Mouse (Mus musculus) T-helper 1 cell (primary cell): ENCODE measurements around the gene Alk.

Experiments
- in situ Hi-C: fragments of 300-600 bp; cut with MboI, MseI; formaldehyde crosslinking; loops from one replicate; pipeline ENCODE4 v1.15.1; 2025; ENCODE audit warnings: high pct_unique_total_duplicates

The Alk gene

DNA sequence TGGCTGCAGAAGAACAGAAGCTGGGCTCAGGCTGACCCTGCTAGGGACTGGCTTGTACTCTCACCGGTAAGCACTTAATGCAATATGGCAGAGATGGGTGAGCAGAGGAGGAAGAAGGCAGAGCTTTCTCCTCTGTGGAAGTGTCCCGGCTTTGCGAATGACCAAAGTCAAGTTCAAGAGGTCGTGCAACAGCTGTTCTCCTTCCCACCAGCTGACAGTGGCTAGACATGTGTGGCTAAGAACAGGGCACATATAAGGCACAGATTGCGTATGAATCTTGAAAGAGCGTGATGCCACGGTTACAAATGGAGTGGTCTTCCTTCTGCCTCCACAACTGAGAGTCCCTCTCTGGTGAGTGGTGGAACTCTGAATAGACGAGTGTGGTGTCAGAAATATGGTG lies 625.3 kb downstream of the Alk start:
- in situ Hi-C loops = no loop called here

DNA sequence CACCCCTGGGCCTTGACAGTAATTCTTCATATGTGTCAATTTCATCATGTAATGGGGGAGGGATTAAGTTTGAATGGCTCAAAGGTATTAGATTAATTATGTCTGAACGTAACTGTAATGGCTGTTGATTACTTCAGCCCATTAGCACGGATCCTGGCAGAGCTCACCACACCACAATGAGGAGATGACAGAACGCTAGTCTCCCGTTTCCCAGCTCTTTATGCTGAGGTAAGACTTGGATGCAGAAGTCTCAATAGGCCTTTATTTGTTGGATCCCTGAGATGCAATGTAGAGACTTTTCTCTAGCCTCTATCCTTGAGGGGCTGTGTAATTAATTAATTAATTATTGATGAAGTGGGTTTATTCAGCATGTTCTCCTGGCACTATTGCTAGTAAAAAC lies 627.8 kb downstream of the Alk start:
- in situ Hi-C loops = no loop called here

DNA sequence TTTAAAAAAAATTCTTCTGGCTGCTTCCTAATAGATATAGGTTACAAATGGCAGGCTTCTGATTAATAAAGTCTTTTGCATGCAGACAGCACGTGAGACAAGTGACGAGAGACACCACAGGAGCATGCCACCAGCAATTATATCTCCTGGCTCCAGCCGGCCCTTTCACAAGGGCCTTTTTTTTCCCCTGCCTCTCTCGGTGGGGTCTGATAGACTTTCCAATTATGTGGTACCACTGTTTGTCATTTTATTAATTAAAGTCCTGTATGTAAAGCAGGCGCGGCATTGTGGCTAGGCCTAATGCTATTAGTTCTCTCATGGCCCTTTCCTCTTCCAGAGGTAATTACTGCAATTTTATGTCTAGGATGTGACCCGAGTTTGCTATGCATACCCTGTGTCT lies 630.7 kb downstream of the Alk start:
- in situ Hi-C loops = no loop called here

DNA sequence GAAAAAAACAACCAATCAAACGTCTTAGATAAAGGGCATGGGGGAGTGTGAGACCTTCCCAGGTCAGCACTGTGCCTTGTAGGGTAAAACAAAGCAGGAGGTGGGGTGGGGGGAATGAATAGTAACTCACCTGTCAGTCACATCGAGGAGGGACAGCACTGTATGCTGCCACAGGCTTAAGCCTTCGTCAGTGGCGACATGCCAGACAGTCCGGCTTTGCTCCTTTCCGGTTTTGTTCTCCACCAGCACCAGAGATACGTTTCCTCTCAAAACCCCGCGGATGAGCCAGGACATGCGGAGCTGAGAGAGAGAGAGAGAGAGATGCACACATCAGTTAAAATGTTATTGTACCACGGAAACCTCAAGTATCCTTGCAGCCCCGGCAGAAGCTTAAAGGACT lies 637.1 kb downstream of the Alk start:
- in situ Hi-C loops = loop anchor here (10.0 kb wide), 1 partner anchor 807 kb away; no protein-coding TSS in a partner anchor

DNA sequence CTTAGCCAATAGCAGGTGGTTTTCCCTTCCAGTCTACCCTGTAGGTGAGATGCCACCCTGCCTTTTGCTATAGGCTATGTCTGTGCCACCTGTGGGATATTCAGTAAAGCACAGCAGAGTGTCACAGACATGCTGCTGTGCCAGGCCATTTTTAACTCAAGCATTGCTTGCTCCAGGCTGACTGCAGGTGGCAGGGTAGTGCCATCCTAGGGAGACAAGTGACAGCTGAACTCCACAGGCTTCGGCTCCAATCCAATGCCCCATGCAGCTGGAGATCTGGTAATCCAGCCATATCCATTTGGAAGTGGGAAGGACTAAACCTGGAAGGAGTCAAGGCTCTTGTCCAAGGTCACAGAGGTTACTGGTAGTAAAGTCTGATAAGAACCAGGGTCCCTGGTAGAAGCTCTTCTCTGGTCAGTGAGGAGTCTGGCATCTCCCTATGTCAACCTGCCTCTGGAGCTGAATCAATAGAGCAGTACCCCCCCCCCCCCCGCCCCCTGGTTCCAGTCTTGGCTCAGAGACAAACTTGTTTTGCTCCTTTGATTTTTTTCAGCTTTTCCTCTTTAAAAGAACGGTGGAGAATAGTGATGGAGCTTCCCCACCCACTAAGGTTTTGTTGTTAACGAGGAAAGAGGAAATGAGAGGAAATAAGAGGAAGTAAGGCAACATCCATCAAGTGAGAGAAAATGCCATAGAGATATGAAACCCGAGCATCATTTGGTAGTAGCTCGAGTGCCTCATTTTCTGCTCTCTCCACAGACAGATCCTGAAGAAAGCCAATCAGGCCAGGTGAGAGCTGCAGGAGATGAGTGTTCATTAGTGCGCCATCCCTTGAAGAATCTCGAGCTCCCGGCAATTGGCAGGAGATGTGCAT lies 638.5 kb downstream of the Alk start:
- in situ Hi-C loops = loop anchor here (10.0 kb wide), 1 partner anchor 809 kb away; no protein-coding TSS in a partner anchor

DNA sequence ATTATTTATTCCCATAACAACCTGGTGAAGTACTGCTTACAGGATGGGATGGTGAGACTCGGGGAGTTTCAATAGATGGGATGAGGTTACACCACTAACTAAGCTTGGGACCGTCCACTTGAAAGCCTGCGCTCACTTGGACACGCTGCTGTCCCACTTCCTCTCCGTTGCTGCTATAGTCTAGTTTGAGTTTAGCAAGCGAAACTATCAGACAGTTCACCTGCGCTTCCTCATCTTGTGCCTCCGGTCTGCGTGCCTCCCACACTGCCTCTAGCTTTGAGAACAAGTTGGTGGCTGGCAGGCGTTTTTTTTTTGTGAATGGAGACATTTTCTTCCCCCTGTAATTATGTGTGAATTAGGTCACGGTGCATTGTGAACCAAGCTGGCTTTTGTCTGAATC lies 639.8 kb downstream of the Alk start:
- in situ Hi-C loops = loop anchor here (10.0 kb wide), 1 partner anchor 810 kb away; no protein-coding TSS in a partner anchor

DNA sequence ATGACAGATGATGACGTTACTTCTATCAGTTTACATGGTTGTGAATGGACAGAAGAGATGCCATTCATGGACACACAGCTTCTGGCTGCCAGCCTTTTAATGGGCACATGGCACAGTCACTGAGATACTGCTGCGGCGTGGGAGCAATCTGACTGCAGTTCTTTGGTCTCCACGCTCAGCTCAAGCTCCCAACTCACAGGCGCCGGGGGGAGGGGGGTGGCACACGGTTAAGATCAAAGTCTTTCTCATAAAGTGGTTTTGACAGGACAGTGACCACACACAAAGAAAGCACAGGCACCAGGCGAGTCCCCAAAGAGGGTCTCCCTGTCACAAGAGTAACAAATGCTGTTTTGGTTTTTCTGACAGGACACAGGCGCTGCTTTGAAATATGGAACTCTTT lies 641.7 kb downstream of the Alk start:
- in situ Hi-C loops = loop anchor here (10.0 kb wide), 1 partner anchor 812 kb away; no protein-coding TSS in a partner anchor

DNA sequence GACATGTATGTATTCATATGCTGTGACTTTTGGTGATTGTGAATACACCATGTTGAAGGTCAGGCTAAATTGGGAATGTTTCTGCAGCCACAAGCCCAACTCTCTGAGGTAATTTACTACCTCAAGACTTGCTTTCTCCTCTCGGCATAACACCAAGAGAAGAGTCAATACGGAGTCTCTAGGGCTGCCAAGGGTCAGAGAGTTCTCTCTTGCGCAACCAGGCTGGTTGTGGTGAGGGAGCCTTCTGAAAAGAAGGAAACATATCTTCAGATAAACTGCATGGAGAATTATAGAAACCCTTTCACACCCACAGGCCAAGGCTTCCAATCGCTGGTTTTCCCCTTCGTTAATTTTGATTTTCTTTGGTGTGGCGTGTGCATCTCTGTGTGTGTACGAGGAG lies 649.4 kb downstream of the Alk start:
- in situ Hi-C loops = no loop called here

DNA sequence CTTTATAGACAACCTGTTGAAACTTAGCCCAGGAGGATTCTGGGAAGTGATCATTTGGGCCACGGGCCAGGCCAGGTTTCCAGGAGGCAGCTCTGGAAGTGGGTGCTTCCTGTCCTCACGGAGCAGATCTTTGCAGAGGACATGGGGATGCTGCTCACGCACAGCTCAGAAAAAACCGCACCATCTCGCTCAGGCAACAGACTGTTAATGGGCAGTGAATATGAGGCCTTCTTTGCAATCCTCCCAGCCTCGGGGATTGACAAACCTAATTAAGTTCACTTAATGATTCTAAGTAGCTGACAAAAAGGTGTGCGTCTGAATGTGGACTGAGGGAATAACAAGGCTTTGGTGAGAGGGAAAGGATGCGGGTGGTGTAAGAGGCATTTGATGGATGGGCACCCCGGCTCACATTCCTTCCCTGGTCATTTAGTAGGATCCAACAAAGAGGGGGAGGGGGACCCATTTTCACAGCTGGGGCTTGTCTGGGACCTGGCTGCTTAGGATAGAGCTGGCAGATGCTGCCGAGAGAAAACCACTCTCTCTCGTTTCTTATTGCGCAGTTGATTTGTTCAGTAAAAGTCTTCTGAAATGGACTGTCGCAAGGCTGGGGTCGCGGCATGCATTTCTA lies 650.1 kb downstream of the Alk start:
- in situ Hi-C loops = no loop called here

DNA sequence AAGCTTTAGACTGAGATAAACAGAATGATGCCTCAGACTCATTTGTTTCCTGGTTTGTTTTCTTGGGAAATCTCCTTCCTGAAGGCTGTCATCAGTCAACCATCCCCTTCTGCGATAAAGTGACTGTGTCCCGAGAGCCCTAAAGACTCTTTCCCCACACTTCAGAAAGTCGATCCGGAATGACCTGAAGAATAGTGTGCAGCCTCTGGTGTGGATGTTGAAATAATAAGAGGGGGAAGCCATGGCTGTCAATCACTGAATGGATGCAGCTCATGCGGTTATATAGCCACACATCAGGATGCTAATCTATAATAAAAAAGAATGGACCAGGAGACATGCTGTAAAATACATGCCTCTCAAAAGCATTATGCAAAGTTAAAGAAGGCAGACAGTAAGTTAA lies 653.5 kb downstream of the Alk start:
- in situ Hi-C loops = no loop called here

DNA sequence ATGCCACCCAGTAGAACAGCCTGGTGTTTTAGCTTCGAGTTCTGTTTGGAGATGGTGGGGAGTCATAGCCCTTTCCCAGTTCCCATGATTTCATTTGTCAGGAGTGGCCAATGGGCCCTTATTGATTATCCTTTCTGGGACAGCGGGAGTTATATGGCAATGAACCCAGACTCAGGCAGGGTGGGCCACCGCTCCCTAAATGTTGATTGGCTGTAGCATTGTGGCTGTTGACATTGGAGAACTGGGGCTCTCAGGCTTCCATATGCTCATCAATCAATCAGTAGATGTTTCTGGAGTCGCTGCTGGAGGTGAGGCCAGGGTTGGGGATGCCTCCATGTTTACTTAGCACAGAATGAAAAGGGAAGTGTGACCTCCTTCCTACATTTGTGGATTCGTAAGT lies 655.7 kb downstream of the Alk start:
- in situ Hi-C loops = no loop called here

DNA sequence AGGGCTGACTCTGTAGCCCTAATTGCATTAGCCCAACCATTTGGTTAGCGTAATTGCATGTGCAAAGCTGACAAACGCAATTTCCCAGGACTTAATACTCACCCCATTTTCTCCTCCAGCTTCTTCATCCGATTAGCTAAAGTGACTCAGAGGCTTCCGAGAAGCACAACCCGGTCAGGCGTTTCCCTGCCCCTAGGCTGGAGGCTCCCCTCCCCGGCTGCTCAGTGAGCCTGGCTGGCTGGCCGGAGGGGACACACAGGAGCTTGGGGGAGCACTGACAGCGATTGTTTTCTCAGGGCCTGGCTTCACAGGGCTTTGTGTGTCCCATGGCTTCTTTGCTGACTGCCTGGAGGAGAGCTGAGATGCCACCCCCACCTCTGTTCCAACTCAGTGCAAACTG lies 657.0 kb downstream of the Alk start:
- in situ Hi-C loops = no loop called here

DNA sequence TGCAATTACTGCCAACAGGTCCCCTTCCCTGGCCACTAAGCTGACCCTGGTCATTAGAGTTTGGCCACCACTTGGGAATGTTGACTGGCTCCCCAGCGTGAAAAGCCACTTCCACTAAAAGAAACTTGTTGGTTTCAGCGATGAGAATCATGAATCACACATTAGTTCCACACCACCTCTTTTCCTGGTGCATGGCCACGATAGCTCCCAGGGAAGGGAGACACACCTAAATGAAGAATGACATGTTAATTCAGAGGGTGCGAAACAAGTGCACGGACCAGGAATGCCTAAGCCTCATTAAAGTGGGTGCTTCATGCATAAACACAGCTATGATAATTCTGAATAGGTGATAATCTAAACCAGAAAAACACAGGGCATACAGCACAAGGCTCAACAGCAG lies 660.4 kb downstream of the Alk start:
- in situ Hi-C loops = no loop called here

DNA sequence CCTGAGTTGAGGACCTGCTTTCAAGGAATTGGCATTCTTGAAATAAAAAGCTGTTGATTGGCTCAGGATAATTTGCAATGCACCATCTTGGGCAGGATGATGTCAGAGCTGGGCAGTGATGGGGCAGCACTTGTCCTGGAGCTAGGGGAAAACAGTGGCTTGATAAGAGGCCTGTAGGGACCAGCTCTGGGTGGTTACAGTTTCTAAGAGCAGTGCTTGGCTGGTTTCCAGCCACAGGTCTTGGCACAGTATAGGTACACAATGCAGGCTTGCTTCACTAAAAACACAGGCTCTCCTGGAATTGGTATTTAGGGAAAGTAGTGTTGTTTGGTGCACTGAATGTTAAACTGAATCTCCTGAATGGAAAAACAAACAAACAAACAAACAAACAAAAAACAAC lies 662.4 kb downstream of the Alk start:
- in situ Hi-C loops = no loop called here

DNA sequence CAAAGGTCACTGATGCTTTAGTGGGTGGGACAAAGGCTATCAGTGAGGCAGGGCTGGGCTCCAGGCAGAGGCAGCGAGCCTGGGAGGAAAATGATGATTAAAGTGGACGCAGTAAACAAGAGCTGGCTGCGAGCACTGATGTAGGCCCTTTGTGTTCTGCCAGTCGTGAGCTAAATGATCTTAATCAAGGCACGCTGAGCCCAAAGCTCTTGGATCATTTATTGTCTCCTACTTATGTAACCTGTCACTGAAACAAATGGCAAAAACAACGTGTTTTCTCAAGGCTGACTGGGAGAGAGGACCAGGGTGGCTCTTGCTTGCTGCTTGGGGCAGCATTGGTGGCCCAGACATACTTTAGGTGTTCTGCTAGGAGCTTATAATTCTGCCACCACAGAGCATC lies 663.0 kb downstream of the Alk start:
- in situ Hi-C loops = no loop called here

DNA sequence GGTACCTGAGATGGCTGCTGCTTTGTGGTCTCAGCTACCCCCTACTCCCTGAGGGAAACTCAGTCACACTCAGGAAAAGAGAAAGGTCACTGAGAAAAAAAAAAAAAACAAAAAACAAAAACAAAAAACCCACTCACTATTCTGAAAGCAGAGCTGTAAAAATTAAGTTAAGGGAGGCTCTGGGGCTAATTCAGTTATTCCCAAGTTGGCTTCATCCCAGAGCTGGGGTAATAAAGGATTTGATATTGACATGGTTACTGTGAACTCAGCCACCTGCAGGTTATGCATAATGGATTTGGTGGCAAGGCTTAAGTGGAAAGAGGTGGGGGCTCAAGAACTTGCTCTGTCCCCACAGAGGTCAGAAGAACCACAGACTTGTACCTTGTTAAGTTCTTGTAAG lies 667.7 kb downstream of the Alk start:
- in situ Hi-C loops = no loop called here

DNA sequence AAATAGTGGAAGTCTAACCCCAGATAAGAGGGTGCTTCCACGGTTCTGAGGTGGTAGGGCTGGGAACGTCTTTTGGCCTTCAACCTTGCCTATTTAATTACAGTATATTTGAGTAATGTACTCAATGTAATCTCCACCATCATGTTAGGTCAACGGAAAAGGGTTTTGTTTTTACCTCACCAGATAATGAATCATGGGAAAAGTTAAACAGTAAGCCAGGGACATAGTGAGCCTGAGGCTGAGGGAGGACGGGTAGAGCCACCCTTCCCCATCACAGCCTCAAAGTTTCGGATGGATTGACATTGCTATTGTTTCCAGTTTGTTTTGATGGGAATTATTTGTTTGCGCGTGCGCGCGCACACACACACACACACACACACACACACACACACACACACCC lies 668.6 kb downstream of the Alk start:
- in situ Hi-C loops = no loop called here

DNA sequence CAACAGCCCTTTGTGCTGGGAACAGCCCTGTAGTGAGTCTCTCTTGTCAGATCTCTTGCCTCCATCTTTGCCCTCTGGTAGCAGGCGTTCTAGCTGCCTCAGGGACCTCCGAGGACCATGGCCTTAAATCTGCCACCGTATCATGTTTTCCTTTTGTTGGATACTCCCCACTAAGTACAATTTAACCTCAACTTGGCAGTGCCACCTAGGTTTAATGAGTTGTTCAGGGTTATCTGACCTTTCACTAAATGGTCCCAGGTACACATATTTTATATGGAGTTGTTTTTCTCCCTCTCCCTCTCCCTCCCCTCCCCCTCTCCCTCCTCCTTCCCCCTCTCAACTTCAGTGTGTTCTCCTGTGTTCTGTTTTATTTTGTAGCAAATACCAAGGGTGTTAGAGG lies 669.1 kb downstream of the Alk start:
- in situ Hi-C loops = no loop called here

DNA sequence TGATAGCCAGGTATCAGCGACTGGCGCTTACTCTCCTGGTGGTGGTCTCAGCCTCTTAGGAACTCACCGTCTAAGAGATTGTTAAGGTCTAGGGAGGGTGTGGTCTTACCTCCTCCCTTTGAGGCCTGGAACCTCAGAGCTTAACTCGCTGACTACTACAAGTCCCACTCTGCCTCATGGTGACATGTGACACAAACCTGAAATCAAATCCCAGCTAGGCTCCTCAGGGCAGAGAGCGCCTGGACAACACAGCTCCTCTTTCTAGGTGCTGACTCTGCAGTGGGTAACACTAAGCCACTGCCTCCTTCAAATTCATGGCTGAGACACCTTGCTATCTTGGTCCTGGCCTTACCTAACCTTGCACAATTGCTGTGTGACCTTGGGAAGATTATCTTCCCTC lies 689.5 kb downstream of the Alk start:
- in situ Hi-C loops = no loop called here

DNA sequence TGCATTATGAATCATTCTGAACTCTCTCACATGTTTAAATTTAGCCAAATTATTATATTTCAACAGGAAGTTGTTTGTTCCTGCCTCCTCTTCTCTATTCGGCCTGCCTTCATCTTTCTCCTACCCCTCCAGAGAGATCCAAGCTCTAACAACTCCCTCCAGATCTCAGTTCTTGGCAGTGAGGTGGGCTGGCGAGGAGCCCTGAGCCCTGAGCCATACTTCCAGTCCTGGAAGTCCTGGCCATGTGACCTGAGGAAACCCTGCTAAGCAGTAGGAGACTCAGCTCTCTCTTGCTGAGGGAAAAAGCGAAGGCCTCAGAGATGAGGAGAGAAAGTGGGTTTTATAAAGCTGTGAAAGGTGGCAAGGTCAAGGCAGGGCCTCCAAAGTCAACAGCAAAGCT lies 689.9 kb downstream of the Alk start:
- in situ Hi-C loops = no loop called here

DNA sequence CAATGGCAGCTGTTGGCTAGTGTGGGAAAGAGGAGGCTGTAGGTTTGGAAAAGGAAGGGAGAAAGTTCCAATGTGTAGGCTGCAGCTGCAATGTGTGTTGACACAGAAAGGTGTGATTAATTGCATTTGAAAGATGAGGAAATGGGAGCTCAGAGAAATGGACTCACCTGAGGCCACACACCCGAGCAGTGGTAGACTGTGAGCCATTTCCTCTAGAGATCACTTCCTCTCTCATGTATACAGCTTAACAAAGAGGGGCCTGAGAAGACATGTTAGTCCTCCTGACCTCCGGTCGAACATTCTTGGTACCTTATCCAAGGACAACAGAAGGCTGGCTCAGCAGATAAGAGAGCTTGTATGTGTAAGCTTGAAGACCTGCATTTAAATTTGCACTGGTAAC lies 691.2 kb downstream of the Alk start:
- in situ Hi-C loops = no loop called here

DNA sequence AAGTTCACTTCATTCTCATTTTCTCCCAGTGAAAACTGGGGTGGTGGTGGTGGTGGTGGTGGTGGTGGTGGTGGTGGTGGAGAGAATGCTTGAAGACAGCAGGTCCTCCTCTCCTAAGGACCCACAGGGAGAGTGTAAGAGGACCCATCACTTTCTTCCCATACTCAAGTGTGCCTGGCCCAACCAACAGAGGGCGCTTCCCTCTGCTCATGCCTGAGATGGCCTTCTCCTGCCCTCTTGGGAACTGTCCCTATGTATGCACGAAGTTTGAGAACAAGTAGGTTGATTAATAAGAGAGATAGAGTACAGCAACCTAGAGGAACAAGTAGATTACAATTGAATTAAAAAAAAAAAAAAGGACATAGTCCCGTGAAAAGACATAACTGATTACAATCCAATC lies 695.3 kb downstream of the Alk start:
- in situ Hi-C loops = no loop called here

DNA sequence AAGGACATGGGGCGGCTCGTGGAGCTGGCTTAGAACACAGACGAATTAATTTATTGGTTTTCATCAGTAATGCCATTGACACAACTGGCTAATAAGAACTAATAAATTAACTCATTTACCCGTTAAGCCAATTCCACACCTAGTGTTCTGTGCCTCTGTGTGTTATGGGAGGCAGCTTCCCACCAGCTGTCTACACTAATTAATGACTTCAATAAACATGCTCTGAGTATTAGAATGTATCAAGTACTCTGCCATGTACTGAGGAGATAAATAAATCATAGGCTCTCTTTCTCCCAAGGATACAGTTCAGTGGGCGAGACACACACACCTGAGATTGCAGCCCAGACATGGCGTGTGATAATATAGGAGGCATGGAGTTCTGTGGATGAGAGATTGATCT lies 723.1 kb downstream of the Alk start:
- in situ Hi-C loops = no loop called here
